Mouse (Mus musculus) ES-Bruce4 (cell line): ENCODE measurements at regions not wholly inside any gene's neighbourhood (a gene's known extent, or its start where the extent isn't known, plus 50 kb on each side); places are given as distances from the start of the nearest gene placed in this dataset.

Experiments
- EP300 ChIP-seq: IDR thresholded peaks from 2 replicates; pipeline ENCODE4 v1.6.1; 2011; ENCODE audit warnings: low read depth, low read length; ENCODE audit not compliant: insufficient read depth
- POLR2A ChIP-seq: IDR thresholded peaks from one replicate; pipeline ENCODE4 v1.8.1; 2011; ENCODE audit warnings: low read length; ENCODE audit not compliant: insufficient read depth

GRCm38 (mm10) chr14:98441954-98442353 lies 272.4 kb upstream of the Dach1 start:
- TF ChIP-seq POLR2A (no peak), EP300 (no peak)
